Mouse (Mus musculus) stomach, embryonic 14.5 days (tissue): Measurements from ENCODE around the gene Timp3. TPM values are rescaled to one million over a fixed set of nuclear protein-coding genes. Genes with fewer than 3 reads are reported as not detected.

Source experiments
- ATAC-seq: fragments of 200-750 bp; cut with Nextera tagmentation; 2 replicates; pipeline ENCODE4 v1.8.0; 2017; ENCODE audit warnings: low read depth, moderate TSS enrichment; ENCODE audit not compliant: insufficient number of reproducible peaks, insufficient read depth, low FRiP score
- H3K27ac ChIP-seq: fragments of 300-500 bp; sonication (generic); 2 replicates; pipeline ENCODE4 v1.5.1; 2014; ENCODE audit warnings: mild to moderate bottlenecking, low read length, moderate library complexity, mixed read lengths
- H3K27me3 ChIP-seq: fragments of 300-500 bp; sonication (generic); 2 replicates; pipeline ENCODE4 v1.6.1; 2014; ENCODE audit warnings: low read length, control low read depth, mixed read lengths; ENCODE audit not compliant: control insufficient read depth, insufficient read depth
- H3K36me3 ChIP-seq: fragments of 300-500 bp; sonication (generic); 2 replicates; pipeline ENCODE4 v1.6.1; 2014; ENCODE audit warnings: mild to moderate bottlenecking, control low read depth, low read length, moderate library complexity, mixed read lengths; ENCODE audit not compliant: control insufficient read depth, insufficient read depth
- H3K4me1 ChIP-seq: fragments of 300-500 bp; sonication (generic); 2 replicates; pipeline ENCODE4 v1.6.1; 2014; ENCODE audit warnings: low read length, control low read depth, mixed read lengths; ENCODE audit not compliant: control insufficient read depth, insufficient read depth
- H3K4me2 ChIP-seq: fragments of 300-500 bp; sonication (generic); replicated peaks from 2 replicates; pipeline ENCODE4 v1.6.1; 2014; ENCODE audit warnings: low read depth, low read length, control low read depth
- H3K4me3 ChIP-seq: fragments of 300-500 bp; sonication (generic); 2 replicates; pipeline ENCODE4 v1.5.1; 2014; ENCODE audit warnings: low read depth, low read length, control low read depth
- H3K9ac ChIP-seq: fragments of 300-500 bp; sonication (generic); replicated peaks from 2 replicates; pipeline ENCODE4 v1.6.1; 2014; ENCODE audit warnings: low read depth, mild to moderate bottlenecking, control low read depth, low read length, moderate library complexity, mixed read lengths
- H3K9me3 ChIP-seq: fragments of 300-500 bp; sonication (generic); 2 replicates; pipeline ENCODE4 v1.6.1; 2016; ENCODE audit warnings: low read depth, low read length, control low read depth; ENCODE audit not compliant: control insufficient read depth
- WGBS: fragments of 180-500 bp; shearing (Covaris S2); extraction: QIAGEN DNeasy Blood & Tissue Kit; methylation state at CpG from one replicate; pipeline ENCODE4 v1.1.7; 2014; 5-methylcytosine and 5-hydroxymethylcytosine counted together
- polyA plus RNA-seq: library from polyadenylated mRNA; unstranded; fragments of >200 nt; fragmentation: Nextera tagmentation; extraction: Ambion mirVana; gene quantifications from 2 replicates; pipeline ENCODE4 v1.2.1, GENCODE M21; 2014

The Timp3 gene
- polyA plus RNA-seq, 1 experiment from 2014 or later: 88.0 TPM

DNA sequence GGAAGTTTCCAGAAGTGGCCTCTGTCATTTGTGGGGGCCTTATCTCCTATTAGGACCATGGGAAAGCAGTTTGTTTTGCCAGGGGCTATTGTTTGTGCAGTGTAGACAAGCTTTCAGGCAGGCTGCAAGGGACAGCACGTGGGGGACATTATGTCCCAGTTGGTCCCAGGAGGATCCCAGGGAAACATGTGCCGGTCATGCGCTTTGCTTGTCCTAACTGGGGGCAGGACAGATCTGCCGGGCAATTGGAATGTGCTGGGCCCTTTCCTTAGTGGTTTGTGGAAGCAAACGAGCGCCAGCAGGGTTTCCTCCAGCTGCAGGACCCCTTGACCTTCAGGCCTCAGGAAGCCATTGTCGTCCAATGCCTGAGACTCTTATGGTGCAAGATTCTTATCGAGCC lies 41.4 kb downstream of the Timp3 start:
- H3K27ac ChIP-seq: no peak overlapping the region
- H3K9me3 ChIP-seq: no peaks in the 10 kb centered on the region
- no peak overlapping the region for H3K9ac ChIP-seq
- no peaks in the 10 kb centered on the region for H3K27me3 ChIP-seq
- WGBS: 42% methylated on average over 8 of the region's 8 CpGs
- peaks cover 38% of the 10 kb centered on the region for H3K4me1 ChIP-seq
- no peak overlapping the region for H3K4me2 ChIP-seq
- no peak for ATAC-seq
- peaks cover 7% of the 10 kb centered on the region; the same call in 1 of the 2 replicates for H3K36me3 ChIP-seq
- no peak overlapping the region for H3K4me3 ChIP-seq

DNA sequence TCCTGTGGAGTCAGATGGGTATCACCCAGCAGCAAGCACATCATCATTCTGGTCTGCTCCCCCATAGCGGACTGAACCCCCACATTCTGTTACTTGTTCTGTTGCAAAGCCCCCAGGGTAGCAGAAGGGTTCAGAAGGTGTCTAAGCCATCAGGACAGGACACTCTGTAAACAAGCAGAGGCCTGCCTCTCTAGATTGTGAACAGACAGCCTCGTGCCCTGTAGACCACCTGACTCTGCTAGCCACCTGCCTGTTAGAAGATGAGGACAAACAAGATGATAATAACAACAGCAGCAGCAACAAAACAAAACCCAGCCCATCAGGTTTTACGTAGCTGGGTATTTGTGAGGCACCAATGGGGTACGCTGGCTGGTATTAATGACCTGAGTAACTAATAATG lies 42.0 kb downstream of the Timp3 start:
- no peaks in the 10 kb centered on the region for H3K9me3 ChIP-seq
- WGBS: 80% methylated on average over 4 of the region's 4 CpGs
- no peak for ATAC-seq
- H3K36me3 ChIP-seq: peaks cover 7% of the 10 kb centered on the region; the same call in 1 of the 2 replicates
- H3K9ac ChIP-seq: no peak overlapping the region
- H3K4me3 ChIP-seq: no peak overlapping the region
- H3K27me3 ChIP-seq: no peaks in the 10 kb centered on the region
- no peak overlapping the region for H3K4me2 ChIP-seq
- H3K4me1 ChIP-seq: peaks cover 34% of the 10 kb centered on the region
- H3K27ac ChIP-seq: no peak overlapping the region

DNA sequence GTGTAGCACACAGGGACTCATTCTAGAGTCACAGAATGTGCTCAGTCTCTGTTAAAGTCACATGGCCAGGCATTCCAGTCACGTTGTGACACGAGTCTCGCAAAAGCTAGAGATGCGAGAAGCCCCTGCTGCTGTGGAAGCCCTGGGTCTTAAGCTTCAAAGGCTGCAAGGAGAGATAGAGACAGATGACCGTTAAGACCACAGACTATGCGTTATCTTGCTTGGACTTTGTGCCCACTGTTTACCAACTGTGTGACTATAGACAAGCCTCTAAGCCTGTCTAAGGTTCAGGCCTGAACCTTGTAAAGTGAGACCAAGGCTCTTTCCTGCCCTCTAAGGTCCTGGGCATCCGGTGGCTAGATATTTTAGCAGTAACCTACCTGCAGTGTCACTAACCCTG lies 42.5 kb downstream of the Timp3 start:
- Histone ChIP-seq H3K4me3 (no peak overlapping the region), H3K9me3 (no peaks in the 10 kb centered on the region), H3K27me3 (no peaks in the 10 kb centered on the region), H3K27ac (no peak overlapping the region), H3K36me3 (peaks cover 7% of the 10 kb centered on the region; the same call in 1 of the 2 replicates), H3K4me2 (no peak overlapping the region), H3K4me1 (peaks cover 28% of the 10 kb centered on the region), H3K9ac (no peak overlapping the region)
- 55% methylated on average over 7 of the region's 7 CpGs for whole genome bisulfite sequencing
- ATAC-seq: no peak; the same call in 1 of the 2 replicates

DNA sequence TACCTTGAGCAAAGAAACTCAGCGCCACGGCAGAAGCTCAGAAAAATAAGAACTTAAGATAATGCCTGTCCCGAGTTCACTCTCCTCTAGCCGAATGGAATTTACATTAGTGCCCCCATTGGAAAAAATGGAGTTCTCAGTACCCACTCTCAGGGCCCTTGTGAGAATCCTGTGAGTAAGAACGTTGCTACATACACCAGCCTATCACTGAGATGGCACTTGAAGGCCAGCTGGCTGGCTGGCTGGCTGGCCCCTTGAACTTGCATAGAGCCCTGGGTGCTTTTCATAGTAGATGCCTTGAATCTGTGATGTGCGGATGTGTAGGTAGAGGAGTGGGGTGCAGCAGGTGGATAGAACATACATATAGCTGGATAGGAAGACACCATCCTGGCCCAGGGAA lies 43.2 kb downstream of the Timp3 start:
- Histone ChIP-seq H3K27me3 (no peaks in the 10 kb centered on the region), H3K4me2 (no peak overlapping the region), H3K27ac (no peak overlapping the region), H3K4me3 (no peak overlapping the region), H3K9me3 (no peaks in the 10 kb centered on the region), H3K4me1 (peaks cover 24% of the 10 kb centered on the region), H3K9ac (no peak overlapping the region), H3K36me3 (peaks cover 7% of the 10 kb centered on the region; the same call in 1 of the 2 replicates)
- 89% methylated on average over 6 of the region's 6 CpGs for WGBS
- ATAC-seq: no peak

DNA sequence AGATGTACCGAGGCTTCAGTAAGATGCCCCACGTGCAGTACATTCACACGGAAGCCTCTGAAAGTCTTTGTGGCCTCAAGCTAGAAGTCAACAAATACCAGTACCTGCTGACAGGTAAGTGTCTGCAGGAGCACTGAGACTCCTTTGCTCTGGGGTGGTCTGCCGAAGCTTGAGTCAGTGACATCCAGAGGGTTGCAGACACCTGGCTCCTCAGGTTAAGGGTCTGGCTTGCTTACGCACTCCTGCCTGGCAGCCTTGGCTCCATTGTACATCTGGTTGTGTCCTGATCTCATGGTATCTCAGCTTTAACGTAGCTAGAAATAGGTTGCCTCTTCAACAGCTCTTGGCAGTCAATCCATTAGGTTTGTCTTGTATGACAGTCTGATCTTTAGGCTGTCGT lies 43.8 kb downstream of the Timp3 start:
- H3K36me3 ChIP-seq: peaks cover 7% of the 10 kb centered on the region; the same call in 1 of the 2 replicates
- H3K4me1 ChIP-seq: peaks cover 24% of the 10 kb centered on the region
- H3K4me2 ChIP-seq: no peak overlapping the region
- H3K27me3 ChIP-seq: no peaks in the 10 kb centered on the region
- ATAC-seq: no peak
- 87% methylated on average over 7 of the region's 7 CpGs for WGBS
- H3K9ac ChIP-seq: no peak overlapping the region
- H3K9me3 ChIP-seq: no peaks in the 10 kb centered on the region
- H3K4me3 ChIP-seq: no peak overlapping the region
- H3K27ac ChIP-seq: no peak overlapping the region

DNA sequence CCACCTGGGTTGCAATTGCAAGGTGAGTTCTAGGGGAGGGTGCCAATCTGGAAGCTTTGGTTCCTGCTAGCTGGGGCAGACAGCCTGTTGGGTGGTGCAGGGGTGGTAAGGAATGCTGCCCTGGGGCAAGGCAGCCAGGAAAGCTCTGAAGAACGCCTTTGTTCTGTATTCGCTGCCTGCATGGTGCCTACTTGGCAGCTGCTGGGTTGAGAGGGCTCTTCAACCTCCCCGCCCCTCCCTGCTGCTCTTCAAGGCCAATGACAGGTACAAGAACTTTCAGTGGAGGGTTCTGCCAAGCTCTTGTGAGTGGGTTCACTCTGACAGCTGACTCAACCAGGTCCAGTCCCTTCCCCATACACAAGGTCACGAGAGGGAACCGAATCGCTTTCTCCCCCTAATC lies 44.5 kb downstream of the Timp3 start:
- Histone ChIP-seq H3K36me3 (peaks cover 7% of the 10 kb centered on the region; the same call in 1 of the 2 replicates), H3K4me3 (no peak overlapping the region), H3K27me3 (no peaks in the 10 kb centered on the region), H3K9ac (no peak overlapping the region), H3K27ac (no peak overlapping the region), H3K4me2 (no peak overlapping the region), H3K4me1 (peaks cover 18% of the 10 kb centered on the region), H3K9me3 (no peaks in the 10 kb centered on the region)
- ATAC-seq: no peak
- WGBS: 91% methylated on average over 6 of the region's 6 CpGs

DNA sequence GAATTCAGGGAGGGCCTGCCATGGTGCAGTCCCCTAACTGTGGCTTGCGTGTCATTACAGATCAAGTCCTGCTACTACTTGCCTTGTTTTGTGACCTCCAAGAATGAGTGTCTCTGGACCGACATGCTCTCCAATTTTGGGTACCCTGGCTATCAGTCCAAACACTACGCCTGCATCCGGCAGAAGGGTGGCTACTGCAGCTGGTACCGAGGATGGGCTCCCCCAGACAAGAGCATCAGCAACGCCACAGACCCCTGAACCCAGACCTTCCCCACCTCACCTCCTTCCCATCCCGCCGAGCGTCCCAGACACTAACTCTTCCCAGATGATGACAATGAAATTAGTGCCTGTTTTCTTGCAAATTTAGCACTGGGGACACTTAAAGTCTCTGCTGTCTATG lies 45.5 kb downstream of the Timp3 start:
- Histone ChIP-seq H3K4me3 (no peak overlapping the region), H3K4me1 (peaks cover 13% of the 10 kb centered on the region), H3K36me3 (peaks cover 7% of the 10 kb centered on the region; the same call in 1 of the 2 replicates), H3K4me2 (no peak overlapping the region), H3K9ac (no peak overlapping the region), H3K27me3 (no peaks in the 10 kb centered on the region), H3K9me3 (no peaks in the 10 kb centered on the region), H3K27ac (peak overlapping the region; percentile 2; the same call in 1 of the 2 replicates)
- no peak for ATAC-seq
- 92% methylated on average over 9 of the region's 9 CpGs for WGBS

DNA sequence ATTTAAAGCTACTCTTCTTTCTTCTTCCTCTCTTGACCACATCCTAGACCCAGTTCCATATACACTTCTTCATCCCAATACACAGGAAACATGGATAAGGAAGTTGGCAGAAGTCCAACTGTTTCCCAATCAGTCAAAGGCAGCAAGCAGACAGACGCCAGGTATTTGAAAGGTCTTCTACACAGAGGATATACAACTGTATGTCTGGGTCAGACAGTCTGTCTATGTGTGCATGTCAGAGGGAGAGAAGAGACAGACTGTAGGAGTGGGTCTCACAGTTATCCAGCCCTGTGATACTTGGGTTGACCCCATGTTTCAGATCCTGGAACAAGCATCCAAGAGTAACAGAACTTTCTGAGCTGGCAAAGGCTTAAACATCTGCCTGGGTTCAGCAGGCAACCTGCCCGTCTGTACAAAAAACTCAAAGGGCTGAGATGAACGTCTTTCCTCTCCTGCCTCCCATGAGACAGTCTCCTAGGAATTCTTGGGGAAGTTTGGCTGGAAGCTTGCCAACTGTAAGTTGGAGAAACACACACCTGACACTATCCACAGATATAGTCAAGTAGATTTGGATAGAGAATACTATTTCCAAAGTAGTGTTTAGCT lies 46.2 kb downstream of the Timp3 start:
- H3K9me3 ChIP-seq: no peaks in the 10 kb centered on the region
- H3K27ac ChIP-seq: no peak overlapping the region
- no peak overlapping the region for H3K4me3 ChIP-seq
- H3K36me3 ChIP-seq: peaks cover 7% of the 10 kb centered on the region; the same call in 1 of the 2 replicates
- peaks cover 13% of the 10 kb centered on the region for H3K4me1 ChIP-seq
- H3K9ac ChIP-seq: no peak overlapping the region
- H3K27me3 ChIP-seq: no peaks in the 10 kb centered on the region
- H3K4me2 ChIP-seq: no peak overlapping the region
- WGBS: 20% methylated on average over 3 of the region's 3 CpGs
- peak; percentile 73; the same call in 1 of the 2 replicates for ATAC-seq

DNA sequence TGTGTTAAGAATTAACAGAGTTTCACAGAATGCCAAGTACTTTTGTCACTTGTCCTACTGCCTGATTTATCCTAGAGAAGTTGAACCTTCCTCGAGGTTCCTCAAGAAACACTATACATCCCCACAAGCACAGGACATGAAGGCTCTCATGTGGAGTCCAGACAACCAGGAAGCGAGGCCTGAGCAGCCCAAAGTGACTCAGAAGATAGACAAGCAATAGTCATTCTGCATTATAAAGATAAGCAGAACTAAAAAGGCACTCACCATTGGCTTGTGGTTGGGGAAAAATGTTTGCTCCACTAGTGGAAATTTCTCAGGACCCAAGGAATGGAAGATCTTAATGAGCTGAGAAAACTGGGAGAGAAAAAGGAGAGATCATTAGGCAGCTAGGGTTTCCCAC lies 51.1 kb downstream of the Timp3 start:
- Histone ChIP-seq H3K27ac (no peak overlapping the region), H3K36me3 (no peaks in the 10 kb centered on the region), H3K4me2 (no peak overlapping the region), H3K27me3 (no peaks in the 10 kb centered on the region), H3K9ac (no peak overlapping the region), H3K4me3 (no peak overlapping the region), H3K9me3 (no peaks in the 10 kb centered on the region), H3K4me1 (0 out of 2 replicates have a peak, but pooled peaks cover 1% of the 10 kb centered on the region)
- 76% methylated on average over 2 of the region's 2 CpGs for WGBS
- ATAC-seq: no peak
